Mouse (Mus musculus) ES-E14 (cell line): Measurements from ENCODE around the gene Crebl2. TPM values are rescaled to one million over a fixed set of nuclear protein-coding genes. Genes with fewer than 3 reads are reported as not detected.

ENCODE experiments used
- DNase-seq: peaks from one replicate; pipeline ENCODE4 v3.0.0-alpha.2; 2013; ENCODE audit warnings: low read depth, low spot score
- H3K27ac ChIP-seq: 2 replicates; pipeline ENCODE4 v1.5.1; 2012; ENCODE audit warnings: low read depth, mild to moderate bottlenecking, low read length, moderate library complexity, mixed read lengths; ENCODE audit not compliant: poor library complexity, insufficient read depth, severe bottlenecking
- H3K36me3 ChIP-seq: 2 replicates; pipeline ENCODE4 v1.6.1; 2012; ENCODE audit warnings: mild to moderate bottlenecking, low read length, moderate library complexity, mixed read lengths; ENCODE audit not compliant: control insufficient read depth, poor library complexity, insufficient read depth, severe bottlenecking
- H3K4me1 ChIP-seq, 2 experiments: fragments of 150-350 bp in 1 of 2; sonication (generic) in 1 of 2; 2 replicates each; pipeline ENCODE4 v1.6.1; 2012; ENCODE audit warnings: low read length in 2 of 2, mild to moderate bottlenecking in 1 of 2, mixed read lengths in 1 of 2; ENCODE audit not compliant: control insufficient read depth in 2 of 2, insufficient read depth in 2 of 2, poor library complexity in 1 of 2
- H3K4me3 ChIP-seq, 2 experiments: fragments of 150-350 bp in 1 of 2; sonication (generic) in 1 of 2; 2 replicates each; pipeline ENCODE4 v1.5.1; 2012; ENCODE audit warnings: low read length in 2 of 2, low read depth in 1 of 2, mild to moderate bottlenecking in 1 of 2, mixed read lengths in 1 of 2; ENCODE audit not compliant: insufficient read depth in 1 of 2, poor library complexity in 1 of 2, severe bottlenecking in 1 of 2
- H3K9ac ChIP-seq: 2 replicates; pipeline ENCODE4 v1.6.1; 2012; ENCODE audit warnings: low read depth, mild to moderate bottlenecking, low read length, mixed read lengths; ENCODE audit not compliant: poor library complexity, insufficient read depth, severe bottlenecking
- H3K9me3 ChIP-seq: fragments of 150-350 bp; sonication (generic); 2 replicates; pipeline ENCODE4 v1.6.1; 2012; ENCODE audit warnings: low read depth, mild to moderate bottlenecking, low read length; ENCODE audit not compliant: control insufficient read depth, insufficient read depth
- CHD2 ChIP-seq: IDR thresholded peaks from 2 replicates; pipeline ENCODE4 v1.6.1; 2014; ENCODE audit warnings: mild to moderate bottlenecking, low read depth, low read length, inconsistent platforms
- HCFC1 ChIP-seq: IDR thresholded peaks from 2 replicates; pipeline ENCODE4 v1.6.1; 2012; ENCODE audit warnings: low read length, inconsistent platforms, borderline replicate concordance; ENCODE audit not compliant: insufficient read depth
- MAFK ChIP-seq: IDR thresholded peaks from 2 replicates; pipeline ENCODE4 v1.6.1; 2014; ENCODE audit warnings: mild to moderate bottlenecking, low read depth, low read length, inconsistent platforms; ENCODE audit not compliant: insufficient read depth
- ZC3H11A ChIP-seq: IDR thresholded peaks from 2 replicates; pipeline ENCODE4 v1.6.1; 2012; ENCODE audit warnings: low read depth, mild to moderate bottlenecking, inconsistent platforms, low read length, borderline replicate concordance
- ZNF384 ChIP-seq: IDR thresholded peaks from 2 replicates; pipeline ENCODE4 v1.6.1; 2012; ENCODE audit warnings: low read depth, low read length, inconsistent platforms
- in situ Hi-C, 2 experiments: fragments of 600-800 bp; cut with MboI; formaldehyde crosslinking; loops; one replicate each; pipeline ENCODE4 v1.15.1; 2025; ENCODE audit warnings: low sequenced_read_pairs in 2 of 2, inconsistent platforms in 1 of 2; ENCODE audit not compliant: unreplicated experiment in 2 of 2
- total RNA-seq: library from RNA; depleted of rRNA; stranded (reverse); fragments of 300-350 nt; gene quantifications from 2 replicates; pipeline ENCODE4 v1.2.3, GENCODE M21; 2012

Crebl2 gene
- total RNA-seq, 1 experiment: 4.3 TPM

GRCm38 (mm10) chr6:134877276-134877675 lies 47.3 kb downstream of the Crebl2 start:
- Histone ChIP-seq H3K27ac (no peak overlapping the region), H3K4me3 (no peak overlapping the region), H3K9ac (no peak overlapping the region), H3K36me3 (0 out of 2 replicates have a peak, but pooled peaks cover 2% of the 10 kb centered on the region), H3K4me1 (no peaks in the 10 kb centered on the region), H3K9me3 (no peaks in the 10 kb centered on the region)
- TF ChIP-seq ZNF384: no peak
- TF ChIP-seq HCFC1: no peak
- TF ChIP-seq ZC3H11A: no peak
- TF ChIP-seq MAFK: no peak
- no peak for TF ChIP-seq CHD2
- DNase-seq: no peak
- in situ Hi-C loops: no loop called here

DNA sequence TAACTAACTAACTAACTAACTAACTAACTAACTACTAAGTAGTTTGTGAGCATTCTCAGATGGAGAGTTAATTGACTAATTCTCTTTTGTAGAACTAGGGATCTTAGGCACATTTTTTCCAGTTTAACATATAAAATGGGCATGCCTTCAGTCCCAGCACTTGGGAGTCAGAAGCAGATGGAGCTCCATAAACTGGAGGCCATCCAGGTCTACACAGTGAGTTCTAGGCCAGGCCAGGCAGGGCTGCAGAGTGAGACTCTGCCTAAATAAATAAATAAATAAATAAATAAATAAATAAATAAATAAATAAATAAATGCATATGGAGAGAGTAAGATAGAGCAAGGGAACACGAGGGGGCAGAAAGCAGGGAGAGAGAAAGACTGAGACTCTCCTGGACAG lies 47.9 kb downstream of the Crebl2 start:
- in situ Hi-C loops: no loop called here
- Histone ChIP-seq H3K36me3 (0 out of 2 replicates have a peak, but pooled peaks cover 2% of the 10 kb centered on the region), H3K27ac (no peak overlapping the region), H3K9ac (no peak overlapping the region), H3K4me3 (no peak overlapping the region), H3K9me3 (no peaks in the 10 kb centered on the region), H3K4me1 (no peaks in the 10 kb centered on the region)
- no peak for DNase-seq
- TF ChIP-seq ZNF384: no peak
- TF ChIP-seq ZC3H11A: no peak
- no peak for TF ChIP-seq HCFC1
- TF ChIP-seq MAFK: no peak
- no peak for TF ChIP-seq CHD2

GRCm38 (mm10) chr6:134879556-134879955 lies 49.6 kb downstream of the Crebl2 start:
- H3K9me3 ChIP-seq: no peaks in the 10 kb centered on the region
- H3K4me1 ChIP-seq: no peaks in the 10 kb centered on the region
- TF ChIP-seq CHD2 (no peak), ZC3H11A (no peak), ZNF384 (no peak), MAFK (no peak), HCFC1 (no peak)
- no peak for DNase-seq
- H3K4me3 ChIP-seq: no peak overlapping the region
- no peak overlapping the region for H3K9ac ChIP-seq
- in situ Hi-C loops: no loop called here
- H3K36me3 ChIP-seq: peaks cover 2% of the 10 kb centered on the region; the same call in 1 of the 2 replicates
- no peak overlapping the region for H3K27ac ChIP-seq

DNA sequence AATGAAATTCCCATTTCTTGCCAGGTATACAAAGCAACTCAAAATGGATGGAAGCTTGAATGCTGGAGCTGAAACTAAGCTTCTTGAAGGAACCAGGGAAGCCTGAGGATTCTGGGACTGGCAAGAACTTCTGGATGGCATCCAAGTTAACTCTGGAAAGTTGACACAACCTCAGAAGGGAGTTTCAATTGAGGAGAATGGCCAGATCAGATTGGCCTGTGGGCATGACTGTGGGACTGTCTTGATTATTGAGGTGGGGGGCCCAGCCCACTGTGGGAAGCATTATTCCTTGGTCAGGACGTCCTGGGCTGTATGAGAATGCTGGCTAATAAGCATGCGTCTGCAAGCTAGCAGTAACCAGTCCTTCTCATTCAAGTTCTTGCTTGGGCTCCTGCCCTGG lies 50.1 kb downstream of the Crebl2 start:
- Histone ChIP-seq H3K9me3 (no peaks in the 10 kb centered on the region), H3K27ac (no peak overlapping the region), H3K4me1 (no peaks in the 10 kb centered on the region), H3K4me3 (no peak overlapping the region), H3K9ac (no peak overlapping the region), H3K36me3 (peaks cover 2% of the 10 kb centered on the region; the same call in 1 of the 2 replicates)
- DNase-seq: no peak
- in situ Hi-C loops: no loop called here
- TF ChIP-seq CHD2: no peak
- TF ChIP-seq HCFC1: no peak
- no peak for TF ChIP-seq MAFK
- TF ChIP-seq ZC3H11A: no peak
- TF ChIP-seq ZNF384: no peak

DNA sequence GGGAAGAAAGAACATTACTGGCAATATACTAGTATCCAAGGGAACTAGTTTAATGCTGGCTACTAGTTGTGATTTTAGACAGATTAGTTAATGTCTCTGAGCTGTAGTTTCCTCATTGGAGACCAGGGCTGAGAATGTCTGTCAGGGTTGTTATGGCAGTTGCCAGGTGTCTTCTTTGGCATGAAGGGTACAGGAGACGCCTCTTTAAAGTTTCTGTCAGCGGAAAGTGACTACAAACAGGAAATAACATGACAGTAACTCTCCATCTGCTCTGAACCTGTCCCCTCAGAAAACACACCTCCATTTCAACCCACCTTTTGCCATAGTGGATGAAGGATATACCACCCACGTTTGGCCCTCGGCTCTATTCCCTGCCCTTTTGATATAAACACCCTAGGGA lies 53.7 kb downstream of the Crebl2 start:
- H3K27ac ChIP-seq: no peak overlapping the region
- in situ Hi-C loops: no loop called here
- no peak overlapping the region for H3K4me3 ChIP-seq
- DNase-seq: no peak
- no peaks in the 10 kb centered on the region for H3K9me3 ChIP-seq
- peaks cover 3% of the 10 kb centered on the region; the same call in 1 of the 2 replicates for H3K36me3 ChIP-seq
- no peak overlapping the region for H3K9ac ChIP-seq
- TF ChIP-seq HCFC1 (no peak), ZNF384 (no peak), CHD2 (no peak), ZC3H11A (no peak), MAFK (no peak)
- peaks cover 4 to 5% of the 10 kb centered on the region in 2 experiments; a peak in 2 of 4 replicates for H3K4me1 ChIP-seq
